Mouse (Mus musculus) lung, embryonic 16.5 days (tissue): ENCODE results near the gene Gmppa. TPM values are rescaled to one million over a fixed set of nuclear protein-coding genes. Genes with fewer than 3 reads are reported as not detected.

ENCODE experiments used
- ATAC-seq: fragments of 200-750 bp; cut with Nextera tagmentation; 2 replicates; pipeline ENCODE4 v1.8.0; 2017; ENCODE audit warnings: low read depth, mild to moderate bottlenecking, moderate library complexity
- H3K27ac ChIP-seq: fragments of 300-500 bp; sonication (generic); 2 replicates; pipeline ENCODE4 v1.5.1; 2014; ENCODE audit warnings: mild to moderate bottlenecking, control low read depth, low read length
- H3K27me3 ChIP-seq: fragments of 300-500 bp; sonication (generic); 2 replicates; pipeline ENCODE4 v1.6.1; 2014; ENCODE audit warnings: low read depth, low read length, mixed read lengths; ENCODE audit not compliant: control insufficient read depth, insufficient read depth
- H3K36me3 ChIP-seq: fragments of 300-500 bp; sonication (generic); 2 replicates; pipeline ENCODE4 v1.6.1; 2014; ENCODE audit warnings: low read length; ENCODE audit not compliant: control insufficient read depth, insufficient read depth
- H3K4me1 ChIP-seq: fragments of 300-500 bp; sonication (generic); replicated peaks from 2 replicates; pipeline ENCODE4 v1.6.1; 2014; ENCODE audit warnings: low read length, mixed read lengths; ENCODE audit not compliant: control insufficient read depth, insufficient read depth
- H3K4me2 ChIP-seq: fragments of 300-500 bp; sonication (generic); 2 replicates; pipeline ENCODE4 v1.6.1; 2014; ENCODE audit warnings: low read depth, low read length, control low read depth
- H3K4me3 ChIP-seq: fragments of 300-500 bp; sonication (generic); 2 replicates; pipeline ENCODE4 v1.5.1; 2014; ENCODE audit warnings: mild to moderate bottlenecking, low read length, control low read depth
- H3K9ac ChIP-seq: fragments of 300-500 bp; sonication (generic); 2 replicates; pipeline ENCODE4 v1.6.1; 2014; ENCODE audit warnings: low read length, control low read depth
- H3K9me3 ChIP-seq: fragments of 300-500 bp; sonication (generic); 2 replicates; pipeline ENCODE4 v1.6.1; 2016; ENCODE audit warnings: low read length; ENCODE audit not compliant: control insufficient read depth
- WGBS: fragments of 180-500 bp; shearing (Covaris S2); extraction: QIAGEN DNeasy Blood & Tissue Kit; methylation state at CpG from one replicate; pipeline ENCODE4 v1.1.7; 2014; 5-methylcytosine and 5-hydroxymethylcytosine counted together
- polyA plus RNA-seq: library from polyadenylated mRNA; unstranded; fragments of >200 nt; fragmentation: Nextera tagmentation; extraction: Ambion mirVana; gene quantifications from 2 replicates; pipeline ENCODE4 v1.2.1, GENCODE M21; 2015

Gene Gmppa
- polyA plus RNA-seq, 1 experiment from 2014 or later: 92.4 TPM

DNA sequence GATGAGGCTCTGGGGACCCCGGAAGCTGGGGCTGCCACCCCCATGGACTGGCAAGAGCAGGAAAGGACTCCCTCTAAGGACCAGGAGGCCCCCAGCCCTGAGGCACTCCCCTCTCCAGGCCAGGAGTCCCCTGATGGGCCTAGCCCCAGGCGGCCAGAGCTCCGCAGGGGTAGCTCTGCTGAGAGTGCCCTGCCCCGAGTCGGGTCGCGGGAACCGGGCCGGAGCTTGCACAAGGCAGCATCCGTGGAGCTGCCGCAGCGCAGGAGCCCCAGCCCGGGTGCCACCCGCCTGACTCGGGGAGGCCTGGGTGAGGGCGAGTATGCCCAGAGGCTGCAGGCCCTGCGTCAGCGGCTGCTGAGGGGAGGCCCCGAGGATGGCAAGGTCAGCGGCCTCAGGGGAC lies 13.9 kb upstream of the Gmppa start:
- H3K4me2 ChIP-seq: no peak overlapping the region
- no peak overlapping the region for H3K4me3 ChIP-seq
- 22% methylated on average over 18 of the region's 20 CpGs for WGBS

DNA sequence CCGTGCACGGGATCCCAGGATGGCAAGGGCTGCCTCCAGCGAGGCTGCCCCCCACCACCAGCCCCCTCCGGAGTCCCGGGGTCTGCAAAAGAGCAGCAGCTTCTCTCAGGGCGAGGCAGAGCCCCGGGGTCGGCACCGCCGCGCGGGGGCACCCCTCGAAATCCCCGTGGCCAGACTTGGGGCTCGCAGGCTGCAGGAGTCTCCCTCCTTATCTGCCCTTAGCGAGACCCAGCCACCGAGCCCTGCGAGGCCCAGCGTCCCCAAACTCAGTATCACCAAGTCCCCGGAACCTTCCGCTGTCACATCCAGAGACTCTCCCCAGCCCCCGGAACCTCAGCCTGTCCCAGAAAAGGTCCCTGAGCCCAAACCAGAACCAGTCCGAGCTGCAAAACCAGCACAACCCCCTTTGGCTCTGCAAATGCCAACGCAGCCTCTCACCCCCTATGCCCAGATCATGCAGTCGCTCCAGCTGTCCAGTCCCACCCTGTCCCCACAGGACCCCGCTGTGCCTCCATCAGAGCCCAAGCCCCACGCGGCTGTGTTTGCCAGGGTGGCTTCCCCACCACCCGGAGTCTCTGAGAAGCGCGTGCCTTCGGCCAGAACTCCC lies 13.4 kb upstream of the Gmppa start:
- Histone ChIP-seq H3K4me2 (peak overlapping the region; percentile 62), H3K9me3 (no peaks in the 10 kb centered on the region), H3K36me3 (no peaks in the 10 kb centered on the region), H3K27ac (no peak overlapping the region), H3K4me3 (peak overlapping the region; percentile 43), H3K27me3 (peaks cover 44% of the 10 kb centered on the region), H3K9ac (peak overlapping the region; percentile 59), H3K4me1 (peaks cover 13% of the 10 kb centered on the region)
- peak; percentile 21; the same call in 1 of the 2 replicates for ATAC-seq
- WGBS: 16% methylated on average over 32 of the region's 32 CpGs

More for the DNA sequence above, 13.9 kb upstream of the Gmppa start:
- H3K4me1 ChIP-seq: peaks cover 13% of the 10 kb centered on the region
- no peak for ATAC-seq
- H3K36me3 ChIP-seq: no peaks in the 10 kb centered on the region
- no peaks in the 10 kb centered on the region for H3K9me3 ChIP-seq
- H3K9ac ChIP-seq: peak overlapping the region; percentile 11; the same call in 1 of the 2 replicates
- peaks cover 44% of the 10 kb centered on the region for H3K27me3 ChIP-seq
- H3K27ac ChIP-seq: no peak overlapping the region

DNA sequence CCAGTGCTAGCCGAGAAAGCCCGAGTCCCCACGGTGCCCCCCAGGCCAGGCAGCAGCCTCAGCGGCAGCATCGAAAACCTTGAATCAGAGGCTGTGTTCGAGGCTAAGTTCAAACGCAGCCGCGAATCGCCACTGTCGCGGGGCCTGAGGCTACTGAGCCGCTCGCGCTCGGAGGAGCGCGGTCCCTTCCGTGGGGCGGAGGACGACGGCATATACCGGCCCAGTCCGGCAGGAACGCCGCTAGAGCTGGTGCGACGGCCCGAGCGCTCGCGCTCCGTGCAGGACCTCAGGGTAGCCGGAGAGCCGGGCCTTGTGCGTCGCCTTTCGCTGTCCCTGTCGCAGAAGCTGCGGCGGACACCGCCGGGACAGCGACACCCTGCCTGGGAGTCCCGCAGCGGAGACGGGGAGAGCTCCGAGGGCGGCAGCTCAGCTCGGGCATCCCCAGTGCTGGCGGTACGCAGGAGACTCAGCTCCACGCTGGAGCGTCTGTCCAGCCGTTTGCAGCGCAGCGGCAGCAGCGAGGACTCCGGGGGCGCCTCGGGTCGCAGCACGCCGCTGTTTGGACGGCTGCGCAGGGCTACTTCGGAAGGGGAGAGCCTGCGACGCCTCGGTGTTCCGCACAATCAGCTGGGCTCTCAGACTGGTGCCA lies 12.8 kb upstream of the Gmppa start:
- Histone ChIP-seq H3K36me3 (no peaks in the 10 kb centered on the region), H3K4me1 (peaks cover 13% of the 10 kb centered on the region), H3K27me3 (peaks cover 44% of the 10 kb centered on the region), H3K4me3 (peak overlapping the region; percentile 43), H3K9ac (peak overlapping the region; percentile 59), H3K4me2 (peak overlapping the region; percentile 62), H3K9me3 (no peaks in the 10 kb centered on the region), H3K27ac (no peak overlapping the region)
- peak; percentile 69; the same call in 1 of the 2 replicates for ATAC-seq
- WGBS: 2% methylated on average over 71 of the region's 71 CpGs

DNA sequence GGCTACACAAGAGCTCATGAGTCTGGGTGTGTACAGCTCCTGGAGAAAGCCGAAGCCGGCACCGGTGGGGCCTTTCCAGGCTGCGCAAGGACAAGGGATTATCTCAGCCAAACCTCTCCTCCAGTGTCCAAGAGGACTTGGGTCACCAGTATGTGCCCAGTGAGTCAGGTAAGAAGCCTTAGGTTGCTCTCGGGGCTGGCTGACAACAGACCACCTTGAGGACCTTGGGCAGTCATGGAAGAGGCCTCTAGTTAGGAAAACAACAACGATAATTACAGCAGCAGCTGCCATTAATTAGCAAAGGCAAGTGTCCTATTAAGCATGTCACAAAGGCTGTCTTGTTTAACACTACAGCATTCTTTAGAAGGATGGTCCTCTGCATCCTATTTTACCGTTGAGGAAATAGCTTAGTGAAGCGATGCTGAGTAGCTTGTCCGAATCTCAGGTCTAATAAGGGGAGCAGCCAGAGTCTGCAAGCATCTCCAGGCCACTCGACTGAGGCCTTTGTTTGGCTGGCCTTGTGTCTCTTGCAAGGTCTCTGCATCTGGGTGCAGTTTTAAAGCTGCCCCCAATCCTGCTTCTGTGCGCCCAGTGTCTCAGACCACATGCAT lies 11.8 kb upstream of the Gmppa start:
- Histone ChIP-seq H3K4me3 (no peak overlapping the region), H3K36me3 (no peaks in the 10 kb centered on the region), H3K4me1 (peaks cover 13% of the 10 kb centered on the region), H3K27me3 (peaks cover 44% of the 10 kb centered on the region), H3K9ac (no peak overlapping the region), H3K4me2 (no peak overlapping the region), H3K9me3 (no peaks in the 10 kb centered on the region), H3K27ac (no peak overlapping the region)
- ATAC-seq: no peak
- 81% methylated on average over 11 of the region's 11 CpGs for whole genome bisulfite sequencing

DNA sequence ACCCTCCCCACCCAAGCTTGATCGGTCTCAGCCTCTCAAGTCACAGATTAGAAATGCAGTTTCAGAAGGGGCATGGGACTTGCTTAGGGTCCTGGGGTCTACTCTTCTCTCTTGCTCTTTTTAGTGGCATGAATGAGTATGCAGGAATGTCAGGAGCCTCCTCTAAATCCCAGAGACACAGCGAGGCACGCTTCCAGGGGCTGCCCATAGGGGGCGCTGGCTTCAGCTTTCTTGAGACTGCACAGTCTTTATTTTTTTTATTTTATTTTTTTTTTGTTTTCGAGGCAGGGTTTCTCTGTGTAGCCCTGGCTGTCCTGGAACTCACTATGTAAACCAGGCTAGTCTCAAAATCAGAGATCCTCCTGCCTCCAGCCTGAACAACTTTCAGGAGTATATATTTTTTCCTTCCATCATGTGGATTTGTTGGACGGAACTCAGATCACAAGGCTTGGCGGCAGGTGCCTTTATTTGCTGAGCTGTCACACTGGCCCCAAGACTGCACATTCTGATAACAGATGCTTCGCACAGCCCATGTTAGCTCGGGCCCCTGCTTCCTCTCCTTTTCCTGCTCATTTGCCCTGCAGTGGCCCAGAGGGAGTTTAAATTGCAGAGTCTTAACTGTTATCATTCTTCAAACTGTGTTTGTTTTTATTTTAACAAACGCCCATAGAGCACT lies 9.8 kb upstream of the Gmppa start:
- no peak overlapping the region for H3K27ac ChIP-seq
- WGBS: 20% methylated on average over 10 of the region's 10 CpGs
- no peak for ATAC-seq
- peaks cover 13% of the 10 kb centered on the region for H3K4me1 ChIP-seq
- H3K36me3 ChIP-seq: no peaks in the 10 kb centered on the region
- no peaks in the 10 kb centered on the region for H3K9me3 ChIP-seq
- peaks cover 37% of the 10 kb centered on the region for H3K27me3 ChIP-seq
- no peak overlapping the region for H3K4me3 ChIP-seq
- no peak overlapping the region for H3K9ac ChIP-seq
- no peak overlapping the region for H3K4me2 ChIP-seq

DNA sequence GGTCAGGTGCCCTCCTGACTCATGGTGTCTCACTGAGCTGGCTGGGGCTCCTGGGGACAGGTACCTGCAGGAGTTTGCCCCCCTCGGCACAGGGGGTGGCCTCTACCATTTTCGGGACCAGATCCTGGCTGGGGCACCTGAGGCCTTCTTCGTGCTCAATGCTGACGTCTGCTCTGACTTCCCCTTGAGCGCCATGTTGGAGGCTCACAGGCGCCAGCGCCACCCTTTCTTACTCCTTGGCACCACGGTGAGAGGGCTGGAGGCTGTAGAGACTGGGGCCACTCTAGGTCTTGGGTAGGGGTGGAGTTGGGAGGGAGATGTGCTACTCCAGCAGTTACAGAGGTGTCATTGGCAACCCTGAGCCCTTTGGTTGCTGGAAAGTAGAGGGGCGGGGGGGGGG lies 3.1 kb downstream of the Gmppa start:
- ATAC-seq: no peak
- no peak overlapping the region for H3K4me3 ChIP-seq
- H3K4me1 ChIP-seq: peaks cover 12% of the 10 kb centered on the region
- no peaks in the 10 kb centered on the region for H3K27me3 ChIP-seq
- H3K27ac ChIP-seq: no peak overlapping the region
- H3K4me2 ChIP-seq: no peak overlapping the region
- H3K9me3 ChIP-seq: no peaks in the 10 kb centered on the region
- H3K36me3 ChIP-seq: peaks cover 2% of the 10 kb centered on the region
- H3K9ac ChIP-seq: no peak overlapping the region
- 78% methylated on average over 8 of the region's 9 CpGs for whole genome bisulfite sequencing

DNA sequence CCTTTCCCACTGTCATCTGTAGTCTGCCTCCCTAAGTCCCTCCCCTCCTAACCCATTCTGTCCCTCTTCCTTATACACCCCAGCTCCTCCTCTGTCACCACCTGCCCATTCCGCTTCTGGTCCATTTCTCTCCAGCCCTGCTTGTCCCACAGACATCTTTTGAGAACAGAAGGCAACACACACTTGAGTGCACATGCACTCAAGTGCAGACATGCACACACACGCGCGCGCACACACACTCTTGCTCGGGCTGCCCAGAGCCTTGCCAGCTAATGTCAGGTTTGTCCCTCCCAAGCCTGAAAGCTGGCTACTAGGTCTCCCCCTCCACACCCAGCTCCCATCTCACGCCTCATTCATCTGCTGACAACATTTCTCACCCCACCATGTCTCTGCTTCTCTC lies 4.9 kb downstream of the Gmppa start:
- Histone ChIP-seq H3K36me3 (peaks cover 2% of the 10 kb centered on the region), H3K27ac (no peak overlapping the region), H3K4me1 (peaks cover 21% of the 10 kb centered on the region), H3K4me3 (no peak overlapping the region), H3K4me2 (no peak overlapping the region), H3K9ac (no peak overlapping the region), H3K27me3 (peaks cover 11% of the 10 kb centered on the region), H3K9me3 (no peaks in the 10 kb centered on the region)
- 90% methylated on average over 7 of the region's 7 CpGs for WGBS
- ATAC-seq: no peak

DNA sequence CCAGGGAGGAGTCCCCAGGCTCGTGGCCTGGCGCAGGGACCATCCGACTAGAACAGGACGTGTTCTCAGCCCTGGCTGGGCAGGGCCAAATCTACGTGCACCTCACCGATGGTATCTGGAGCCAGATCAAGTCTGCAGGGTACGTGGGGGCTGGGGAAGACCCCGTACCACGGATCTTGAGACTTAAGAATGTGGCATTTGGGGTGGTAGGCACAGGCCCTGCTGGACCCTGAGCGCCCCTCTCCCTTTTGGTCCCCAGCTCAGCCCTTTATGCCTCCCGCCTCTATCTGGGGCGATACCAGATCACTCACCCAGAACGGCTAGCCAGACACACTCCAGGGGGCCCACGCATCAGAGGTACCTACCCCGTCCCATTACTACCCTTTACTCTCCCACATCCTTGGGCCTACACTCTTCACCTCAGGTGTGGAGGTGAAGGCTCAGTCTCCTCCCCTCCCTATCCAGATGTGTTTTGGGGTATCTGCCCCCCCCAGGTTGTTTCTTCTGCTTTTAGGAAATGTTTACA lies 5.8 kb downstream of the Gmppa start:
- peaks cover 14% of the 10 kb centered on the region for H3K27me3 ChIP-seq
- 85% methylated on average over 15 of the region's 15 CpGs for WGBS
- no peak overlapping the region for H3K4me3 ChIP-seq
- no peaks in the 10 kb centered on the region for H3K9me3 ChIP-seq
- H3K4me1 ChIP-seq: peaks cover 24% of the 10 kb centered on the region
- H3K27ac ChIP-seq: no peak overlapping the region
- ATAC-seq: no peak
- H3K9ac ChIP-seq: no peak overlapping the region
- no peak overlapping the region for H3K4me2 ChIP-seq
- H3K36me3 ChIP-seq: peaks cover 2% of the 10 kb centered on the region

DNA sequence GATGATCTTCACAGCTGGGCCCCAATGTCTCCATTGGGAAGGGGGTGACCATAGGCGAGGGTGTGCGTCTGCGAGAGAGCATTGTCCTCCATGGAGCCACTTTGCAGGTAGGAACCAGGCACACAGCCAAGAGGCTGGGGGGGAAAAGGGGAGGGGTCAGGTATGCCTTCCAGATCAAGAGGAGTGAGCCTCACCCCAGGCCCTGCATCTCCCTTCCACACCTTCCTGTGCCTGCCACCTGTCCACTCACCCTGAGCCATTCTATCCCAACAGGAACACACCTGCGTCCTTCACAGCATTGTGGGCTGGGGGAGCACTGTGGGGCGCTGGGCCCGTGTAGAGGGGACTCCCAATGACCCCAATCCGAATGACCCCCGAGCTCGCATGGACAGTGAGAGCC lies 6.4 kb downstream of the Gmppa start:
- Histone ChIP-seq H3K36me3 (peaks cover 2% of the 10 kb centered on the region), H3K9me3 (no peaks in the 10 kb centered on the region), H3K27ac (no peak overlapping the region), H3K27me3 (peaks cover 20% of the 10 kb centered on the region), H3K4me2 (no peak overlapping the region), H3K4me3 (no peak overlapping the region), H3K9ac (no peak overlapping the region), H3K4me1 (peaks cover 26% of the 10 kb centered on the region)
- no peak for ATAC-seq
- WGBS: 72% methylated on average over 9 of the region's 9 CpGs
